Mouse (Mus musculus): Measurements from ENCODE around the gene Fam229a. TPM values are rescaled to one million over a fixed set of nuclear protein-coding genes. Genes with fewer than 3 reads are reported as not detected.

Gene Fam229a
- polyA plus RNA-seq, 1 experiment from 2014 or later: 0.39 TPM

DNA sequence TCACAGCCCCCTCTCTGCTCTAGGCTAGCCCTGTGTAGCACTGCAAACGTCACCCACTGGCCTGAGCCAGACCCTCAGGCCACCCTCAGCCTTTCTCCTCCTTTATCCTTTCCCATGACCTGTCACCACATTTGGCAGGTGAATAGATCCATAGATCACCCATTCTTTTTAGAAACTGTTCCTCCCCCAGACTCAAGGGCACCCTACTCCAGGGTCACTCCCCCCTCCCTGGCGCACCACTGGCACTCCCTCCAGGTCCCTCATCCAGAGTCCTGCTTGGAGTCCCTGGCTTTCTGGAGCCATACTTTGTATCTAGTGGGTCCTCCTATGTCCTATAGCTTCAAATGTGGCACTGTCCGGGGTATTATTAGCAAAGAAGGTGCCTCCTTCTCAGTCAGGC, 14.5 kb downstream of the Fam229a start:
- no peak overlapping the region for H3K4me3 ChIP-seq (replicated peaks; ENCODE audit: low read length)
- no peaks in the 10 kb centered on the region for H3K9me3 ChIP-seq (ENCODE audit: control insufficient read depth, low read length)
- H3K27ac ChIP-seq (ENCODE audit: low read length): no peak overlapping the region
- H3K9ac ChIP-seq (replicated peaks; ENCODE audit: low read depth, low read length): no peak overlapping the region
- H3K36me3 ChIP-seq (ENCODE audit: control insufficient read depth, insufficient read depth): no peaks in the 10 kb centered on the region
- 79% methylated on average over 3 of the region's 3 CpGs for WGBS
- peaks cover 6% of the 10 kb centered on the region for H3K4me1 ChIP-seq (replicated peaks; ENCODE audit: control insufficient read depth, insufficient read depth, low read length)
- H3K4me2 ChIP-seq (ENCODE audit: low read length): no peak overlapping the region
- ATAC-seq: no peak
- no peaks in the 10 kb centered on the region for H3K27me3 ChIP-seq (replicated peaks; ENCODE audit: control insufficient read depth, insufficient read depth, low read length)

DNA sequence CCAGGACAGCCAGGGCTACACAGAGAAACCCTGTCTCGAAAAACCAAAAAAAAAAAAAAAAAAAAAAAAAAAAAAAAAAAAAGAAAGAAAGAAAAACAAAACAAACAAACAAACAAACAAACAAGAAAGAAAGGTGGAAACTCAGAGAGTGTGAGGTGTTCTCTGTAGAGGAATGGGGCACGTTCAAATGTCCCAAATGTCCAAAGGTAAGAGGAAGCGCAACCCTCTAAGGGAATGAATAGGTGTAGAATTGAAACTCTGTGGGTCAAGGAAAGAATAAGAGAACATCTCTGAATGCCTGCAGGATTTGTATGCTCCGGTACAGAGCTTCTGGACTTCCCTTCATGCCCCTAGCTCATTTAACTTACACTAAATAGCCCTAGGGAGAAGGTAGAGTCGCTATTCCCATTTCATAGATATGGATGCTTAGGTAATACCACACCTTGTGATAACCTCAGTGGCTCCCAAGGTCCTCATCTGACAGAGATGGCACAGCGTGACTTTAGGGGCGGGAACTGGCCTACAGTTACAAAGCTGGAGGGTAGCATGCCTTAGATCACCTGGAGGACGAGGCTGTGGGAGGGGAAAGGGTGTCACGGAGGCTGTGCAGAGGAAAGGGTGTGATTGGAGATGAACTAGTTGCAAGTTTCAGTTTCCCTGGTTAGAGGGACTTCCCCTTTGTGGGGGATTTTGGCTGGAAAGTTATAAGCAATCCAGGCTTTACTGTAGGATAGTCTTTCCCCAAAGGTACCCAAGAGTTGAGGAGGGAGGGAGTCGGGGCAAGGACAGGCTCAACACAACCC, 16.6 kb downstream of the Fam229a start:
- no peaks in the 10 kb centered on the region for H3K27me3 ChIP-seq (replicated peaks; ENCODE audit: control insufficient read depth, insufficient read depth, low read length)
- no peak overlapping the region for H3K4me3 ChIP-seq (replicated peaks; ENCODE audit: low read length)
- no peak overlapping the region for H3K27ac ChIP-seq (ENCODE audit: low read length)
- H3K4me2 ChIP-seq (ENCODE audit: low read length): no peak overlapping the region
- H3K36me3 ChIP-seq (ENCODE audit: control insufficient read depth, insufficient read depth): no peaks in the 10 kb centered on the region
- no peak overlapping the region for H3K9ac ChIP-seq (replicated peaks; ENCODE audit: low read depth, low read length)
- 66% methylated on average over 9 of the region's 10 CpGs for WGBS
- ATAC-seq: no peak
- H3K4me1 ChIP-seq (replicated peaks; ENCODE audit: control insufficient read depth, insufficient read depth, low read length): peaks cover 6% of the 10 kb centered on the region
- no peaks in the 10 kb centered on the region for H3K9me3 ChIP-seq (ENCODE audit: control insufficient read depth, low read length)

DNA sequence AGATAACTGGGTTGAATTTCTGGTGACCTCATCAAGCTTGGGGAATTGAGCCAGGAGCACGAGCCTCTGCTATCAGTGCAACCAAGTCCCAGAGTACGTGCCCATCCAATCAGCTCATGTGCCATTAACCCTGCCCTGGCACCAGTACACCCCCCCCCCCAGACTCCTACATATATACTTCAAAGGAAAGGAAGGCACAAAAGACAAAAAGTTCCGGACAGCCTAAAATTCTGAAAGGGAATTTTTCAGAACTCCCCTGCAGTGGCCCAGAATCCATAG, 17.2 kb downstream of the Fam229a start:
- H3K4me3 ChIP-seq (replicated peaks; ENCODE audit: low read length): no peak overlapping the region
- 61% methylated on average over 3 of the region's 3 CpGs for WGBS
- no peaks in the 10 kb centered on the region for H3K27me3 ChIP-seq (replicated peaks; ENCODE audit: control insufficient read depth, insufficient read depth, low read length)

DNA sequence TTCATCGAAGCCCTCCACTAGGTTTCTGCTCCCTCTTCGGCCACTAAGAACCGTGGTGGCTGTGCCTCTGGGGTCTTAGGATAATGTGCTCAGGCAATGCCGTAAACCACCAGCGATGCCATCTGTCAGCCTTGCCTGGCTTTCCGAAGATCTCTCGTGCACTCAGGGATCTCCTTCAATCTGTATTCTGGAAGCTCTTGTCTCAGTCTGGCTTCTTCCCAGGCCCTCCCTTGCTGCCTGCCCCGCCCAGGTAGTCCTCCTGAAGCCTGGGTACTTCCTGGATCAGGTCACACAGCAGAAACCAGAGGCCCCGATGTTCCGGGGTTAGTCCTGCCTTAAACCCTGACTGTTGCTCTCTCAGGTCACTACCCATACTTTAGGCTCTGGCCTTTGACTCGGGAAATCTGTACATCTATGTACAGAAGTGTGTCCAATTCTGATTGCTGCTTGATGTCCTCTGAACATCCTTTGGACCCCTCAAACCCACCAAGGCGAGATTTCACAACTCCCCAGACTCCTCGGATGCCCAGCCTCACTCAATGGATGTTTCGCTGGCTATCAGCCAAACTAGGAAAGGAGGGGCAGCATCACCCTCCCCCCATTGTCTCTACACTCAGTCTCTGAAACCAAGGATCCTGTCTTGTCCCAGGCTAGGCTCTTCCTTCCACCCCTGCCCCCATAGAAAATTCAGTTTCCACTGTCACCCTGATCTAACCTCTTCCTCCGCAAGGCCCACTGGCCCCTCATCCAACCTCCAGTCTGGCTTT, 18.0 kb downstream of the Fam229a start:
- 57% methylated on average over 15 of the region's 15 CpGs for WGBS
- H3K27me3 ChIP-seq (replicated peaks; ENCODE audit: control insufficient read depth, insufficient read depth, low read length): no peaks in the 10 kb centered on the region
- H3K4me3 ChIP-seq (replicated peaks; ENCODE audit: low read length): no peak overlapping the region
- H3K9ac ChIP-seq (replicated peaks; ENCODE audit: low read depth, low read length): no peak overlapping the region
- no peak overlapping the region for H3K4me2 ChIP-seq (ENCODE audit: low read length)
- ATAC-seq: no peak
- H3K27ac ChIP-seq (ENCODE audit: low read length): no peak overlapping the region
- no peaks in the 10 kb centered on the region for H3K9me3 ChIP-seq (ENCODE audit: control insufficient read depth, low read length)
- H3K36me3 ChIP-seq (ENCODE audit: control insufficient read depth, insufficient read depth): no peaks in the 10 kb centered on the region
- H3K4me1 ChIP-seq (replicated peaks; ENCODE audit: control insufficient read depth, insufficient read depth, low read length): peaks cover 12% of the 10 kb centered on the region

More for the DNA sequence above, 17.2 kb downstream of the Fam229a start:
- H3K4me1 ChIP-seq (replicated peaks; ENCODE audit: control insufficient read depth, insufficient read depth, low read length): peaks cover 10% of the 10 kb centered on the region
- ATAC-seq: no peak
- no peaks in the 10 kb centered on the region for H3K9me3 ChIP-seq (ENCODE audit: control insufficient read depth, low read length)
- no peak overlapping the region for H3K9ac ChIP-seq (replicated peaks; ENCODE audit: low read depth, low read length)
- H3K36me3 ChIP-seq (ENCODE audit: control insufficient read depth, insufficient read depth): no peaks in the 10 kb centered on the region
- H3K27ac ChIP-seq (ENCODE audit: low read length): no peak overlapping the region
- H3K4me2 ChIP-seq (ENCODE audit: low read length): no peak overlapping the region

DNA sequence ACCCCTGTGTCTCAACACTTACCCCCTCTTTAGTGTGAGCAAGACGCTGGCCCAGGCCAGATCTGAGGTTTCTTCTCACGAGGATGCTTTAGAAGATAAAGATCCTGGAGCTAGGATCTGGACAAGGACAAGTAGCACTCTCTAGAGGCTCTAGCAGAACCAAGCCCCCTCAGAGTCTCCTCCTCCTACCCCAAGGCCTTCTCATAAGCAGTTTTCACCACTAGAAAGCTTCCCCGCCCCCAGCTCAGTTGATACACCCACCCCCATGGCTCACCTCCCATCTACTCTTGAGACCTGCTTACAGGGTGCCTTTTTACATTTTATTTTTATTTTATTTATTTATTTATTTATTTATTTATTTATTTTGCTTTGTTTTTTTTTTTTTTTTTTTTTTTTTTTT, 18.7 kb downstream of the Fam229a start:
- H3K4me1 ChIP-seq (replicated peaks; ENCODE audit: control insufficient read depth, insufficient read depth, low read length): peaks cover 12% of the 10 kb centered on the region
- H3K4me2 ChIP-seq (ENCODE audit: low read length): no peak overlapping the region
- H3K9me3 ChIP-seq (ENCODE audit: control insufficient read depth, low read length): no peaks in the 10 kb centered on the region
- no peak overlapping the region for H3K27ac ChIP-seq (ENCODE audit: low read length)
- no peak overlapping the region for H3K9ac ChIP-seq (replicated peaks; ENCODE audit: low read depth, low read length)
- H3K4me3 ChIP-seq (replicated peaks; ENCODE audit: low read length): no peak overlapping the region
- no peaks in the 10 kb centered on the region for H3K27me3 ChIP-seq (replicated peaks; ENCODE audit: control insufficient read depth, insufficient read depth, low read length)
- H3K36me3 ChIP-seq (ENCODE audit: control insufficient read depth, insufficient read depth): no peaks in the 10 kb centered on the region
- ATAC-seq: no peak
- 73% methylated on average over 3 of the region's 3 CpGs for WGBS

DNA sequence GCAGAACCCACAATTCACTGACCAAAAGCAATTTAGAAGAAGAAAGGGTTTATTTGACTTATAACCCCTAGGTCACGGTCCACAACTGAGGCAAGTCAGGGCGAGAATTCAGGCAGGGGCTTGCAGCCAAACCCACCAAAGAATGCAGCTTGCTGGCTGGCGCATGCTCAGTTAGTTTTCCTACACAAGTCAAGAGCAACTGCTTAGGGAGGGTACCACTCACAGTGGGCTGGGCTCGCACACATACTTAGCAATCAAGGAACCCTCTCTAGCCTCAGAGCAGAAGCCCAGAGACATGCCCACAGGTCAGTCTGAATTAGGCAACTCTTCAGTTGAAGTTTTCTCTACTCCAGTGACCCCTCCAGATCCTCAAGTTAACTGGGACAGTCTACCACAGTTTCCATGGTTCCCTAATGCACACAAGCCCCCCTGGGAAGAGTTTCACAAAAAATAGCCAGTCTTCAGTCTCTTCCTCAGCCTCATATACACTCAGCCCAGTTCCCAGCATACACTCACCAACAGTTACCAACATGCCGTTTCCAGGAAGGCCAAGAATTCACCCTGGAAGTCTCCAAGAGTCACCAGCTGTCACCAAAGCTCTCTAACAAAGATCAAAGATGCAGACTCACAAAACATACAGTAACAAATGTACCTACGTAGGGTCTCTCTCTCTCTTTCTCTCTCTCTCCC, 19.9 kb downstream of the Fam229a start:
- no peak overlapping the region for H3K4me3 ChIP-seq (replicated peaks; ENCODE audit: low read length)
- H3K36me3 ChIP-seq (ENCODE audit: control insufficient read depth, insufficient read depth): 0 out of 2 replicates have a peak, but pooled peaks cover 1% of the 10 kb centered on the region
- no peak for ATAC-seq
- peaks cover 22% of the 10 kb centered on the region for H3K4me1 ChIP-seq (replicated peaks; ENCODE audit: control insufficient read depth, insufficient read depth, low read length)
- H3K4me2 ChIP-seq (ENCODE audit: low read length): no peak overlapping the region
- no peak overlapping the region for H3K9ac ChIP-seq (replicated peaks; ENCODE audit: low read depth, low read length)
- 44% methylated on average over 6 of the region's 6 CpGs for WGBS
- no peaks in the 10 kb centered on the region for H3K9me3 ChIP-seq (ENCODE audit: control insufficient read depth, low read length)
- H3K27ac ChIP-seq (ENCODE audit: low read length): no peak overlapping the region
- H3K27me3 ChIP-seq (replicated peaks; ENCODE audit: control insufficient read depth, insufficient read depth, low read length): no peaks in the 10 kb centered on the region

DNA sequence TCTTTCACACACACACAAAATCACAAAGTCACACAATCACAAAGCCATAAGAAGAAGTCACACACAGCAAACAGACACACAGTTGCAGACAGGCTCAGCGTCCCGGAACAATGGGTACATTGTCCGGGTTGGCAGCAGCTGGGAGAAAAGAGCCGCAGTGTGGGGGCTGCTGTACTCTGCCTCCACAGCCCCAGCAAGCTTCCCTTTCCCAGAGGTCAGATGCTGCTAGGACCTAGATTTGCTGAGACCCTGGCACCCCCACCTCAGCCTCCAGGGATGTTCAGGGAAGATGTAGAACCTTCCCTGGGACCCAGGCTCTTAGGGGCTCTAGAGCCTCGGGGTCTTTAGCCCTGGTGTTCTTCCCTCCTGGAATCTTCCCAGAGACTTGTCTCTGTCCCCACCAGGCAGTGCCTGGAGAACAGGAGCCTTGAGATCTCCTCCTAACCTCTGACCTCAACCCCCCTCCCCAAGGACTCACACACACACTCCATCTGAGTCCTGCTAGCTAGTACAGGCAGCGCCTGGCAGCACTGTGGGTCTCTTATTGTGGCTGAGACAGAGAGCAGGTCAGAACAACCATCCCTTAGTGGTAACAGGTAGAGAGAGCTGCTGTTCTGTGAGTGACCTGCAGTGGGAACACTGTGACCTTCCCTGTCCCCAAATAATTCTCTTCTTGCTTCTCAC, 20.6 kb downstream of the Fam229a start:
- H3K4me3 ChIP-seq (replicated peaks; ENCODE audit: low read length): no peak overlapping the region
- no peaks in the 10 kb centered on the region for H3K9me3 ChIP-seq (ENCODE audit: control insufficient read depth, low read length)
- H3K27ac ChIP-seq (ENCODE audit: low read length): no peak overlapping the region
- no peak overlapping the region for H3K9ac ChIP-seq (replicated peaks; ENCODE audit: low read depth, low read length)
- peaks cover 27% of the 10 kb centered on the region for H3K4me1 ChIP-seq (replicated peaks; ENCODE audit: control insufficient read depth, insufficient read depth, low read length)
- no peaks in the 10 kb centered on the region for H3K27me3 ChIP-seq (replicated peaks; ENCODE audit: control insufficient read depth, insufficient read depth, low read length)
- no peak overlapping the region for H3K4me2 ChIP-seq (ENCODE audit: low read length)
- 14% methylated on average over 6 of the region's 6 CpGs for WGBS
- no peak for ATAC-seq
- H3K36me3 ChIP-seq (ENCODE audit: control insufficient read depth, insufficient read depth): peaks cover 4% of the 10 kb centered on the region; the same call in 1 of the 2 replicates

DNA sequence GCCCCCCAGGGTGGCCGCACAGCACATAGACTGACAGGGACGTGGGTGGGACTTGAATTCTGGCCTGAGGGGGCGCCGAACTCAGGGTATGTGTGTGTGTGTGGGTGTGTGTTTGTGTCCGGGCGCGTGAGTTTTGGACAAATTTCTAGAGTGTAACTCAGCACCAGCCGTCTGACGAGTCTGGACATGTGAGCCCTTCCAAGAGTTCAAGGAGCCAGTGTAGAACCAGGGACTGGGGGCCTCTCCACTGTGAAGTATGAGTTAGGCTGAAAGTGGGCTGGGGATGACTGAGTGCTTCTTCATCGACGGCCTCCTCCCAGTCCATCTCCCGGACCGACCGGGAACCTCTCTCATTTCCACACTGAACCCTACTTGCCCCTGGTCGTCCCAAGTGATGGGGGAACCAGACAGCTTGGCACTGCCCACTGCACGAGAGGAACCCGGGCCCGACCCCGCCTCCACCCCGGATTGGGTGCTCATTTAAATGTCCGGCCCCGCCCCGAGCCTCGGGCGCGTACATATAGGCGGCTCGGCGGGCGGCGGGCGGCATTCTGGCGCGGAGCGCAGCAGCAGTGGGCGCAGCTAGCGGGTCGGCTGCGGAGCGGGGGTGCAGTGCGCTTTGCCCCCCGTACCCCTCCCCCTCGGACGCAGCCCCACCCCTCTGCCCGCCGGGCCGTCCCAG, 22.2 kb downstream of the Fam229a start, which contains the start of gene Marcksl1:
TSS of gene Marcksl1 (plus strand) at position 496 of the 682 bp plus-strand sequence.
- H3K9me3 ChIP-seq (ENCODE audit: control insufficient read depth, low read length): no peaks in the 10 kb centered on the region
- H3K27ac ChIP-seq (ENCODE audit: low read length): peak within 1 kb of the TSS; percentile 98
- H3K4me1 ChIP-seq (replicated peaks; ENCODE audit: control insufficient read depth, insufficient read depth, low read length): peaks cover 29% of the 10 kb centered on the region
- ATAC-seq: peak; percentile 89
- peak within 1 kb of the TSS; percentile 77 for H3K4me2 ChIP-seq (ENCODE audit: low read length)
- whole genome bisulfite sequencing: 5% methylated on average over 45 of the region's 47 CpGs
- peak within 1 kb of the TSS; percentile 99 for H3K4me3 ChIP-seq (replicated peaks; ENCODE audit: low read length)
- H3K27me3 ChIP-seq (replicated peaks; ENCODE audit: control insufficient read depth, insufficient read depth, low read length): no peaks in the 10 kb centered on the region
- peaks cover 8% of the 10 kb centered on the region; the same call in 1 of the 2 replicates for H3K36me3 ChIP-seq (ENCODE audit: control insufficient read depth, insufficient read depth)
- peak within 1 kb of the TSS; percentile 100 for H3K9ac ChIP-seq (replicated peaks; ENCODE audit: low read depth, low read length)
